Mouse (Mus musculus) lung, postnatal 0 days (tissue): ENCODE measurements around the gene Ptprs.

Experiments used
- CTCF ChIP-seq: IDR thresholded peaks from 2 replicates; pipeline ENCODE4 v1.5.1; 2016; ENCODE audit warnings: antibody characterized with exemption, mild to moderate bottlenecking
- EP300 ChIP-seq: IDR thresholded peaks from 2 replicates; pipeline ENCODE4 v1.6.1; 2016; ENCODE audit warnings: antibody characterized with exemption, mild to moderate bottlenecking, control low read depth

- TF ChIP-seq EP300: no peak
- no peak for TF ChIP-seq CTCF
Observed at GRCm38 (mm10) chr17:56444771-56445170, 31.5 kb downstream of the Ptprs start.
